Mouse (Mus musculus) layer of hippocampus, adult 11-12 months (tissue): ENCODE results near the gene Iqca.

ENCODE experiments used
- DNase-seq: peaks from one replicate; pipeline ENCODE4 v3.0.0; 2022; ENCODE audit warnings: low spot score

Iqca gene

DNA sequence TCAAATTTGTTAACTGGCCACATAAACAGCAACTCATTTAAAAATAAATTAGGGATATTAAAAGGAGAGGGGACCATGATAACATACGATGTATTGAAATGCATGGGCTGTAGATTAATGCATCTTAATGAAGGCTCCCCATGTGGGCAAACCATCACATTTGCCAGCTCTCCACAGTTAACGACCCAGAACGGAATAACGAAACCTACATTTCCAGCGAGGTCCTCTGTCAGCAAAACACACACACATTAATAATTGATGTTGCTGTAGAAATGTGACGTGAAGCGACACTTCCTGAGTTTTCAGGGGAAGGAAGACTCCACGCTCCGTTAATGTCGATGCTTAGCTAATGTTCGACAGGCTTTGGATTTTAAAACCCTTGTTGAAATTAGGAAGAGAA, 20.8 kb downstream of the Iqca start:
- DNase-seq = no peak

DNA sequence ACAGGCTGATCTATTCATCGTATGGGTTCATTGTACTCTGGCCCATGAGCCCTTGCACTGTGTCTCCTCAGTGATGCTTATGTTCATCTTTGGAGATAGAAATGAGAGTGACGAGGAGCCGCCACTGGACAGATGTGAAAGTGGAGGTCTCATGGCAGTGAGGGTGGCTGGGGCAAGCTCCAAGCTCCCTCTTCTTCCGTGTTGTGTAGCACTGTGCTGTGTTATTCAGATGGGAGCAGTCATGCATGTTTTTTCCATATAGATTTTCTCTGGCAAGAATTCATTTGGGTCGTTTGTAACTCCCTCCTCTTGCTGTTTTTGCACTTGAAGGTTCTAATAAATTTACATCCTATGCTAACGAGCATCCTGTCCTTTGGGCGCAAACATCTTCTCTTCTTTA, 21.2 kb downstream of the Iqca start:
- no peak for DNase-seq

DNA sequence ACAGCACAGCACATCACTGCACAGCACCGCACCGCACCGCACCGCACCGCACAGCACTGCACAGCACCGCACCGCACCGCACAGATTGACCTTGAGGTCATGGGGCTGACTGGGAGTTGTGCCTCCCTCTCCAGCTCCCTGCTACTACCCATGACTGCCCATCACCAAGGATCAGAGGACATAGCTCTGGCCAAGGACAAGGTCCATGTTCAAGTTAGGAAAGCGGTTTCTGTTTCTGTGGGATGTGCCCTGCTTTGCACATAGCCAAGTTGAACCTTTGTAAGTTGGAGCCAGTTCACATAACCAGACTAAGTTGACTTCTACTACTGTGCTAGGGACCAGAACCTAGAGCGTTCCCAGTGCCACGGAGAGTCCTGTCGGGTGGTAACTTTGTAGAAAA, 28.6 kb downstream of the Iqca start:
- no peak for DNase-seq

DNA sequence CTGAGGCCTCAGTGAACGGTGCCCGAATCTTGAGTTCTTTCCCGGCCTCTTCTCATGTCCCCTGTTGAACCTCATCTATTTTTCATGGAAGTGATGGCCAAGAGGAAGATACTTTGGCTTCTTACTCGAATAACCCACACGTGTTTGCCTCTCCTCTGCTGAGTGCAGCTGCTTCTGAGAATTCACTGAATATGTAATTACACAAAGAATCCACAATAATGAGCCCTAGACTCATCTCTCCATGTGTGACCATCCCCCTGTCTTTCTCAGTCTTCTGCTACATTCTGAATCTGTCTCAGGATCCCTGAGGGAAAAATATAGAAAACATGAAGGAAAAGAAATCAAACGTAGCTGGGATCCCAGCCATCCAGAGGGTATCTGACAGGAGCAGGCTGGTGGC, 32.5 kb downstream of the Iqca start:
- DNase-seq = no peak

DNA sequence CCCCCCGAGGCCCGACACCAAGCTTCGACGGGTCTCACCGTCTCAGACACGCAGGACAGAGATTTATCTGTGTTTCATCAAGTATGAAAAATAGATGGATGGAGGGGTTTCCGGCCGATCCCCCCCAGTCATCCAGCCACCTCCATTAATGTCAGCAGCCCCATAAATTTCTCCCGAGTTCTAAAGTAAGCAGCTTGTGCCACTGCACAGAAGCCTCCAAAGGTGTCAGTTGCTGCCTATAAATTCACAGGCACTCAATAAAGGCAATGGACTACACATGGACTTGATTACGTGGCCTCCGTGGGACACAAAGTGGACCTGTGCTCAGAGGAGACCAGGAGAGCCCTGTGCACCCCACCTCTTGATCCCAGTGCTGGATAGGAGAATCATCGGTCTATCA, 34.0 kb downstream of the Iqca start:
- DNase-seq = no peak

DNA sequence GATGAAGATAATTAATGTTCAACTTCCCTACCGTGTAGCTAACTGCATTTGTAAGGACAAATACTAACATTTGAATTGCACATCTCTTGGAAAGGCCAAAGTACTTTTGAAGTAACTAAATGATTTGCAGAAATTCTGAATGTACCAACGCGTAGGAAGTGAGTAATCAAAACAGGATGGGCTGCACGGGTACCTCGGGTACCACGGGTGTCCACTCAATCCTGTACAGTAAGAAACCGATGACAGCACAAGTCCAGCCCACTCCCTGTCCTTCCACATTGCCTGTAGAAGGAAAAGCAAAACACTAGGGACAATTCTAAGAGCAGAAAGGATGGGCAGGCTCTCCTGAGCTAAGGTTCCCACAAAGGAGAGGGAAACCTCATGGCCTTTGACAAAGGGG, 36.0 kb downstream of the Iqca start:
- no peak for DNase-seq

DNA sequence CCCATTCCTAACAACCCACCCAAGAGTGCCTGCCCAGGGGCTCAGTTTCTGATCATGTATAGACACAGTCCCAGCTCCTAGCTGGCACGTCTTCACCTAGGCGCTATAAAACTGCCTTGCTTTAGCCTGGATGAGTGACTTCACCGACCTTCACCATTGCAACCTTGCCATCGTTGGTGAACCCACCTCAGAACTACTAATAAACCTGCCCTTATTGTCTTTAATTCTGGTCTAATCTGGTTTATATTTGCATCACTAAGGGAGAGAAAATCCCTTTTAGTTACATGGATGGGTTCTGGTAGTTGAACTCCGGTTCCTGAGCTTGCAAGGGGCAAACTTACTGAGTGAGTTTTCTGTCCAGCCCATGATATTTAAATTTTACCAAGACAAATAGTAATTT, 38.6 kb downstream of the Iqca start:
- no peak for DNase-seq

DNA sequence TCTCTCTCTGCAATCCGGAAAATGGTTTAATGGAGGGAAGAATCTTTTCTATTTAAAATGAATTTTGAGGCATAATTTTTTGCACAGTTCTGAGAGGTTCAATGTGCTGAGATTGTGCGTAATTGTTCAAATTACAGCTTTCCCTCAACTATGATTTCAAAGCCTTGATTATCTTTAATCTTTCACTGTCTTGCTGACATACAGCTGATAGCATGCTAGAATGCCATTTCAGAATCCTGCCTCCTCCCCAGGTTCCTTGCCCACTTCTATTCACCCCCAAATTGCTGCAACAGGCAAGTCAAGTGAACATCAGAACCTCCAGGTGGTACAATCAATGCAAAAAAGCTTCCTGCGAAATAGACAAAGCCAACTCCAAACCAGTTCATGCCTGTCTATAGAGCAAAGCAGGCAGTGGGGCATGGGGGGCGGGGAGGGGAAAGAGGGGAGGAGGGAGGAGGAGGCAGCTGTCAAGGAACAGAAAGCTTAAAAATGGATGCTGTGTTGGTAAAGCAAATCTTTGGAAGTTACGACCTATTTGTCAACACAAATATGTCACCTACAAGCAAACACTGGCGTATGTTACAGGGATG, 39.5 kb downstream of the Iqca start:
- no peak for DNase-seq

DNA sequence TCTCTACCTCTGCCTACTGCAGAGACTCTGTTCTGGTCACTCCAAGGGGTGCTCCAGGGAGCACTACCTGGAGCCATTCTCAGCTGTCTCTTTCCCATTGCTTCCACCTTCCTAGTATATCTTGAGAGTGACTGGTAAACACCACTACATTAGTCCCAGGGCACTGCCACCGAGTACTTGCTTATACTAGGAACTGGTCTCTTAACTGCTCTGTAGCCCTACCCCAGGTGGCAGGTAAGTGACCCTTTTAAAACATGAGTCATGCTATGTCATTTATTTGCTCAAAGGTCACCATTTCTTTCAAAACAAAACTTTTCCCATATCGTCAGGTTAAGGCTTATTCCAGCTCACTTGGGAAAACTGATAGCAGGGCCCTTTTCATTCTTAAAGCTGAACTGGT, 40.5 kb downstream of the Iqca start:
- DNase-seq = no peak

DNA sequence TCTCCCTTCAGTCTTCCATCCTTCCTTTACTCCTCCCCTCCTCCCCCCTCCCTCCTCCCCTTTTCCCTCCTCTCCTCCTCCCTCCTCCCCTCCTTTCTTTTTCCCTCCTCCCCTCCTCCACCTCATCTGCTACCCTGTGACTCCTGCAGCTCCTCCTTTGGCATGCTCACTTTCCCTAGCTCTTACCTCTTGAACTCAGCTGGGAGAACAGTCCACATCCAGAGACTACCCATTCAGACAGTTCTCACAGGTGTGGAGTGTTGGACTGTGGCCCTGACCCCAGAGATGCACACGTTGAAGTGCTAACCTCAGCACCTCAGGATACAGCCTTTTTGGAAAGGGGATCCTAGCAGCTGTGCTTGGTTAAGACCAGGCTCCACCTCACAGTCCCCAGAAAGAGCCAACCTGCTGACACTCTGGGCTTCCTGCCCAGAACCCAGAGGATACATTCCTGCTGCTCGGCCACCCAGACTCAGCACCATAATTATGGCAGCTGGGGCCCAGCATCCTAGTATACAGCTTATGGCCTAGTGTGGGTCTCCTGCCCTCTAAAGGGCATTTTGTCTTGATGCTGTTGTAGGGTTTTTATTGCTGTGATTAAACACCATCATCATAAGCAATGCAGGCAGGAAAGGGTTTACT, 41.9 kb downstream of the Iqca start:
- no peak for DNase-seq

DNA sequence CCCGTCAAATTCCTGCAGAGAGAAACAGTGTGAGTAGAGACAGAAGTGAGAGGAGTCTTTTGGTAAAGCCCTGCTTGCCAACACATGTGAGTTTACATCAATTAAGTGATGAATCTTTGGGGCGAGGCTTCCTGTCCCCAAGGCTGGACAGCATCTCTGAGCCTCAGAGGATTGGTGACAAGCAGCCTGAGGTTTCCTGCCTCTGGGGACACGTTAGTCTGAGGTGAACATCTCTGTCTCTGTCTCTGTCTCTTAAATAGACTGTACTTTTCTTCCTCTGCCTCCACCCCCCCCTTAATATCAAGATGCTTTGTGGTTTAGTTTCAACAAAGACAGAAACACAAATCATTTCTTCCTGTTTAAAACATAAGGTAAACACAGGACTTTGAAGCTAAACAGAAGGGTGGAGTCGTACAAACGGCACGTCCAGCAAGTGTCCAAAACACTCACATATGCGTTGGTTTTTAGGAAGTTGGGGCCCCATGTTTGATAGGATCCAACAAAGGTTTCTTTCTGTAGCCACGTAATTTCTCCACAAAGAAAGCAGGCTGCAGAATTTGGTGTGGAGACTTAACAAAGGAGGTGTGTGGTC, 49.2 kb downstream of the Iqca start:
- no peak for DNase-seq

DNA sequence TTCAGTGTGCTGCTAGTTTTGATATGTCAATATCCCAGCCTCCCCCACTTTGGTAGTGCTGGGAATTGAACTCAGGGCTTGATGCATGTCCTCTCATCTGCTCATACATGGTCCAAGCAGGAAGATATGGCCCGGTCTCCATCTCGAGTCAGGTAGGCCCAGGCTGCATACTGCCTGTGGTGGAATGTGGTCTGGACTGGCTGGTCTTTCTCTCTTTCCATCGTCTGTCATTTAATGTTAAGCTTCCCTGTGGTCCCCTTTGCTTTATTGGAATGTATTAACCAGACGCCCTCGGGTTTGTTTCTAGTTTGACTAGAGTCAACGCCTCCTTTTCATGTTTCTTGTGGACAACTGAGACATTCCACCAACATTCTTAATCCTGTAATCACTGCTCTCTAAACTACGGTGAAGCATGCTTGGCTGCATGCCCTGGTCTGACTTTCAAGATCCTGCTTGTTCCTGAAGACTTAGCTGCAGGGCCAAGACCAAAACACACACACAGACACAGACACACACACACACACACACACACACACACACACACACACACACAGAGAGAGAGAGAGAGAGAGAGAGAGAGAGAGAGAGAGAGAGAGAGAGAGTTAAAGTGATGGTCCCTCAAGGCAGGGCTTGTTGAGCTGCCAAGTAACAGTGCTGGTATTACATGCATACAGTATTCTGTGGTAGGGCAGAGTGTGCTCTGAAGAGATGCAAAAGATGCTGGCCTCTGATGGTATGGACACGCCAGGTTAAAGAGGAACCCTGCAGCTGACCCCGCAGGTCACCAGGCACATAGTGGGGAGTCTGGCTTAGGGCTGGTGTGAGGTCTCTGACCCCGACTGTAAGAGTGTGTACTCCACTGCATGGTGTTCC, 52.6 kb downstream of the Iqca start:
- DNase-seq = no peak

DNA sequence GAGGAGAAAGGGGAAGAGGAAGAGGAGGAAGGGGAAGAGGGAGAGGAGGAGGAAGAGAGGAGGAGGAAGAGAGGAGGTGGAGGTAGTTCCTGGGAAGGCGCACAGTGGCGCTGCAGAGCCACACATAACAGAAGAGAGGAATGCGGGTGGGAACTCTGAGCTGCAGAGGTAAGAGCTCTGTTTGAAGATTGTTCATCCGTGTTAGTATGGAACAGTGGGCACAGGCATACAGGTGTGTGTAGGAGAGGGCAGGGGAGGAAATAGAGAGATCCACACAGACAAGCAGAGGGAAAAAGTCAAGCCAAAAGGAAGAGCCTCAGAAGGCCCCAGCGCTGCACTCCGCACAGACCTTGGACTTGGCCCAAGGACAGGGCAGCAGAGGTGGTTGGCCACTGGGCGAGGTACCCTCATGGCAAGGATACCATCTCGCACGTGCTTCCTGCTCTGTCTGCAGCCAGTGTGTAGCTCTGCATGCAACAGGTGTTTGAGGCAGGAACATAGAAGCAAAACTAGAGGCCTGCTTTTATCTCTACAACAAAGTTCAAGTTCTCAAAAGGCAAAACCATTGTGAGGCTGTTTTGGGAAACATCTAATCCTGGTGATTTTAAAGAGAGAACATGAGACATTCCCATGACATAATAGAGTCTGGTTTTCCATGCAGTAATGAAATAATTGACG, 60.2 kb downstream of the Iqca start:
- DNase-seq = no peak

DNA sequence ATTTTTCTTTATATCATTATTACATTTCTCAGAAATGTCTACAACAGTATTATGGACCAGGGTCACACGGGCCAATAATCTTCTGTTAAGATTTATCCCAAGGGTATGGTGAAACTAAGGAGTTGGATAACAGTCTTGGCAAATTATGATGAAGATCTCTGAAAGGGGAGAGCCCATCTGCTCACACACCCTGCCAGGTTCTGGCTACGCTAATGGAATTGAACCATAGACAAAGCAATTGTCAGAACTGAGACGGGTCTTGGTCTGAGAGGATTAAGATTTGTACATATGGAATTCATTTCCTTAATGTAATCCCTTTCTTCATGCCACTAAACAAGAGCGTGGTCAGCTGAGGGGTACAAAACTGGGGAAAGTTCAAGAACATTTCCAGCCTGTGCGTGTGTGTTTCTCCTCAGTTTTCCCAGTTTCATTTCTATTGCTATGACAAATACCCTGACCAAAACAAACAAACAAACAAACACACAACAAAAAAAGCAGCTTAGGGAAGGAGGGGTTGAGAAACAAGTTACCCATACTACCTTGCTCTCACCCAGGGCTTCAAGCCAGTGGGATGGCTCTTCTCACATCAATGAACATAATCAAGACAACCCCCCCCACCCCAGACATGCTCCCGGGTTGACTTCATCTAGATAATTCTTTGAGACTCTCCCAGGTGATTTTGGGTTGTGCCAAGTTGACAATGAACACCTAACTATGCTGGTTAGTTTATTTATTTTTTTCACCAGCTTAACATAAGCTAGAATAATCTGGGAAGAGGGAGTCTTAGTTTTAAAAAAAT, 64.8 kb downstream of the Iqca start:
- no peak for DNase-seq

DNA sequence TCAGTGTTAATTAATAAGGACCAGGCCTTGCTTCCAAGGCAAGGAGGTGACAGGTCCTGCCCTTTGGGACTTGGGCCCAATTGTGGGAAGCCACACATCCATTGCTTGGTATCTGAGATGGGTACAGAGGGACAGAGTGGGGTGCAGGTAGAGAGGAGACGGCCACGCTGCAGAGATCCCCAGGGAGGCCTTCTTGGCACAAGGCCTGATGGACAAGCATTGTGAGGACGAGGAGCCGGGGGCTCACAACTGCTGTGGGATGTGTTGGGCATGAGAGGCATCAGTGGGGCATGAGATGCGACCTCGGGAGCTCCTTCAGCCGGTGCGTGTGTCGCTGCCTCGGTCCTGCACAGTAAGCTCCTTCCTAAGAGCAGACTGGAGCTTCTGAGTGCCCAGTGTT, 66.7 kb downstream of the Iqca start:
- DNase-seq = no peak

DNA sequence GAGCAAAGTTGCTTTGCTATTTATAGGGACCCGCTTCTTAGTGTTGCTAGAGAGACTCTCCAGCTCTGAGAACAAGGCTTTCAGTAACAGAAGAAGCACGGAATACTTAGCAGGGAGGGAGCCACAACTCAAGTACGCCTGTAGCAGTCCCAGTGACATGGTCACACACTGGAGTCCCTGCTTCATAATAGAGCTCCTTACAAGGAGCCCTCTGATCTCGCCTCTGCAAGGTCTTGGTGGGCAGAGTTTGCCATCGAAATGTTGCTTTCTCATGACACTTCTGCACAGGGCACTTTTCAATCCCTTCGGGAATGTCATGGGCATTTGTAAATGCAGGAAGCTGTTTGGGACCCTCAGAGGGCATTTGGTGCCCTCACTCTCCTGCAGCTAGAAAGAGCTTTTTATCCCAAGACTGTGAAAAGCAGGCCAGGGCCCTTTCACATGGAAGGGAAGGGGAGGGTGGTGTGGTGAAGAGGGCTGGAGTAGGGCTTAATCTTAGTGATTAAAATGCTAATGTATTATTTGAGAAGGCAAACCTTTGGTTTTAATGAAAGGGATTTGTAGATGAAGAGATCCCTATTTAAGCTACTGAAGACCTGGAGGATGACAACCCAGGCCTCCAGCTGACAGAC, 67.6 kb downstream of the Iqca start:
- DNase-seq = no peak

DNA sequence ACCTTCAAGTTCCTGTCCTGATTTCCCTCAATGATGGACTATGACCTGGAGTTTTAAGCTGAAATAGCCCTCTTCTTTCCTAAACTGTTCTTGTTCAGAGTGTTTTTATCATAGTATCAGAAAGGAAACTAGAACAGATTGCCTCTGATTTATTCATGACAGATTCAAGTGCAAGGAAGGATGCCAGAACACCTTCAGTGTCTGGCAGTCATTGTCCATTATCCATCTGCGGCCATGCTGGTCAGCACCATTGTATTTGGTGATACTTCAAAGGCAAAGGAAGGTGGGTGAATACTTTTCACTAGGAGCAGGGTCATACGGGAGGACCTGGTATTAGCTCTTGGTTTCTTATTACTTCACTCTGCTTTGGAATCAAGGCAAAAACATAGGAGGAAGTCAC, 76.9 kb downstream of the Iqca start:
- DNase-seq = no peak

DNA sequence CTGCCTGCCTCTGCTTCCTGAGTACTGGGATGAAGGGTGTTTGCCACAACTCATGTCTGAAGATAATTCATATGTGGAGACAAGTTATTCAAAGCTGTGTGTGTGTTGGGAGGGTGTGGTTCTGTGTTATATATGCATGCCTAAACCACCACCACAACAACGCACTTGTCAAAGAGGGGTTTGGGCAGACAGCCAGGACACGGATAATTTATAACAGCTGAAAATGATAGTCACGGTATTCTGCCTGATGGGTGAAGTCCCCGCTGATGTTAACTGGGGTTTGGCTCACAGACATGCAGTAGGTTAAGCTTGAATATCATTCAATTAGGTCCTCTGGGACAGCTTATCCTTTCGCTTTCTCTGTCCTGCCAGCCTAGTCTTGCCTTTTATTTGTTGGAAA, 78.4 kb downstream of the Iqca start:
- DNase-seq = no peak

DNA sequence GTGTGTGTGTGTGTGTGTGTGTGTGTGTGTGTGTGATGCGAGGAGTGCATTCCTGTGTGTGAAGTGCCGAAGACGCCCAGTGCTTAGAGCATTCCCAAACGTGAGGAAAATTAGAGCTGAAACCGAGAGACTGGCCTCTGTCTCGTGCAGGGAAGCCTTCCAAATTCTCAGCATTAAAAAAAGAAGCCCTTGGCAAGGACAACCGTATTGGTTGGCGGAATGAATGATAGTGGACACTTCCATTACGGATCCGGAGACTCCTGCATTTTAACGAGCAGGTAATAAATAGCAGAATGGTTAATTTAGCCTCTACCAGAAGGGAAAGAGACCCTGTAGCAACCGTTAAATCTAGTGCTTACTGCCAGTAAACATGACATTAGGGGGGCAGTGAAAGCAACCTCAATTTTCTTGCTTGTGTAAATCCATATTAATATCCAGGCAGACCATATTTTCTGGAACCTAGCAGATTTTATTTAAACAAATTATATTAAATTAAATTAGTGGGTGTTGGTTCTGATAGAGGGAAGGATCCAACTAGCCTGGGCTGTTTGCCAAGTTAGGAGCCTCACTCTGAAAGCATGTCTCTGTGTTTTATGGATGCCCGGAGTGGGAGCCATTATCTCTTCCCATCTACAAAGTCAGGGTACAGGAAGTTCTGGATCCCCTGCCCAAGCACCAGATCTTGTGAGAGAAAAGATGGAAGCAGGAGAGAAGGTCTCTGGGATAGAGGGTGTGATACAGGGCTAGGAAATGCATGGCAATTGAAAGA, 81.2 kb downstream of the Iqca start:
- DNase-seq = peak; percentile 23

DNA sequence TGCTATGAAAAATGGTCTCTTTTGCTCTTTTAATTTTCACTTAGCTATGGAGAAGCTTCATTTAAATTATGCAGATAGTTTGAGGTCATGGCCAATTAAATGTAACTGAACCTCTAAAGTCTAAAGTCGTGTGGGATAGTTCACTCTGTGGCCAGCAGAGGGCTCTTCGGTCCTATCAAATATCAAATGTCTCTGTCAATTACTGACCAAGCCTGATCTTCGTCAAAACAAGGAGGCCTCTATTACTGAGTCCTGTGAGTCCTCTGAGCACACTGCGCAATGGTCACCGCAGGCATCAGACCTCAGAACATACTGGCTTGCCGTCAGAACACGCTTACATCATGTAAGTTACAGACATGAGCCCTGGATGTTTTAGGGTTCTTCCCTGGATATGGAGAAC, 92.6 kb downstream of the Iqca start:
- peak; percentile 75 for DNase-seq
